Comparison of ENCODE assay signal across 33 mouse cellular contexts in the genomic region with DNA sequence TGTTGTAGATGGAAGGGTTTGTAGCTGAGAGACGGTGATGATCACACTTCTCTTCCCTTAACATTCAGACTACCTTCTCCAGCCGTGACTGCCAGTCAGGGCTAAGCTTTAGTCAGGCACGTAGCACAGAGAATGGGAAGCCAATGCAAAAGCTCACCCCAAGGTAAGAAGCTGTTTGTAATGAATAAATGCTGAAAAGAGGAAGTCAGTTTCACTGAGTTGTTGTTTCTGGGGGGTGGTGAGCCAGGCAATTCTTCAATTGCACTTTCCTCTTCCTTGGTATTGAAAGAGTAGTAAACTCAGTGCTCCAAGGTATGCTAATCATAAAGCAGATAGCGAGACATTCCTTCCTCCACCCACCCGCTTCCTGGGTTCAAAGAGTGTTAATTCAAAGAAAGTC.
DNase-seq lines count a peak whose midpoint lies in the region; ATAC-seq and TF ChIP-seq lines count a peak whose summit lies in the region.
"Had no signal": no experiment of that assay in that cellular context is flagged by ENCODE, and none has a peak within 500 bp of the region (broad histone marks: within the 10 kb centered on the region; RNA-seq: fewer than 3 reads in every experiment).

No protein-coding gene starts in this region.

- no peak for TF ChIP-seq CTCF in G1E (IDR thresholded peaks at IDR 0.05; ENCODE audit: low read depth, low read length)

- no peak for ATAC-seq in G1E (ENCODE audit: extremely low read depth, insufficient number of reproducible peaks, low FRiP score, poor library complexity, severe bottlenecking)
- peak; percentile 50; the same call in 1 of the 2 replicates for ATAC-seq in intestine, embryonic 15.5 days
- no peak for ATAC-seq in midbrain, embryonic 13.5 days
- ATAC-seq: forebrain, postnatal 0 days; inflammation-experienced regulatory T-cells, adult 6 months had no signal

- peaks cover 4% of the 10 kb centered on the region; the same call in 1 of the 2 replicates for H3K27me3 ChIP-seq in G1E (ENCODE audit: insufficient read depth, low read length)
- no peaks in the 10 kb centered on the region for H3K27me3 ChIP-seq in intestine, embryonic 15.5 days (replicated peaks)
- no peaks in the 10 kb centered on the region for H3K27me3 ChIP-seq in midbrain, embryonic 13.5 days
- H3K27me3 ChIP-seq: forebrain, embryonic 12.5 days; heart, embryonic 12.5 days; hindbrain, embryonic 15.5 days; limb, embryonic 15.5 days; stomach, embryonic 15.5 days had no signal

- no peaks in the 10 kb centered on the region for H3K36me3 ChIP-seq in G1E (replicated peaks)
- no peaks in the 10 kb centered on the region for H3K36me3 ChIP-seq in intestine, embryonic 15.5 days
- H3K36me3 ChIP-seq in midbrain, embryonic 13.5 days, result no peaks in the 10 kb centered on the region
- H3K36me3 ChIP-seq: forebrain, embryonic 12.5 days; heart, embryonic 12.5 days; hindbrain, embryonic 10.5 days; hindbrain, embryonic 15.5 days; limb, embryonic 10.5 days; limb, embryonic 15.5 days; stomach, embryonic 15.5 days had no signal

- no peak overlapping the region for H3K4me3 ChIP-seq in G1E (ENCODE audit: low read depth, low read length)
- H3K4me3 ChIP-seq in intestine, embryonic 15.5 days (replicated peaks), result no peak overlapping the region
- H3K4me3 ChIP-seq in midbrain, embryonic 13.5 days (replicated peaks), result no peak overlapping the region
- H3K4me3 ChIP-seq: erythroblast, embryonic 14.5 days; forebrain, embryonic 12.5 days; heart, adult 2 months; heart, embryonic 12.5 days; hindbrain, embryonic 10.5 days; hindbrain, embryonic 15.5 days; limb, embryonic 10.5 days; limb, embryonic 15.5 days; myocyte; stomach, embryonic 15.5 days had no signal

- no peak overlapping the region for H3K4me2 ChIP-seq in intestine, embryonic 15.5 days (replicated peaks)
- H3K4me2 ChIP-seq in midbrain, embryonic 13.5 days (replicated peaks), result no peak overlapping the region
- H3K4me2 ChIP-seq: forebrain, embryonic 12.5 days; heart, embryonic 12.5 days; hindbrain, embryonic 15.5 days; limb, embryonic 15.5 days; lung, embryonic 14.5 days; midbrain, embryonic 11.5 days; stomach, embryonic 15.5 days had no signal

- DNase-seq in G1E (ENCODE audit: low spot score) (peak; percentile 2), ZHBTc4 (ENCODE audit: low read depth, low spot score) (peak; percentile 80)
- no peak for DNase-seq in neural tube, embryonic 10.5 days (ENCODE audit: extremely low spot score, low spot score)
- DNase-seq in right cerebral cortex, postnatal 25 days, result no peak
- DNase-seq in gastrocnemius, adult 8-10 months (ENCODE audit: low spot score in 2 of 2), result no peak
- DNase-seq: adrenal gland, postnatal 14 days; B cell, adult 2 months; cerebellum, adult 11 months; cerebellum, adult 9-10 months; cerebellum, postnatal 36 days; forebrain, postnatal 0 days; gastrocnemius, postnatal 14 days; heart, adult 2 months; kidney, adult 8-10 months; lung, embryonic 14.5 days; lung, postnatal 14 days; right cerebral cortex, postnatal 14 days; thymus, postnatal 14 days had no signal

- no peak overlapping the region for H3K27ac ChIP-seq in intestine, embryonic 15.5 days
- H3K27ac ChIP-seq in midbrain, embryonic 13.5 days, result no peak overlapping the region
- H3K27ac ChIP-seq: forebrain, embryonic 12.5 days; heart, adult 2 months; hindbrain, embryonic 10.5 days; hindbrain, embryonic 15.5 days; kidney, postnatal 0 days; limb, embryonic 10.5 days; limb, embryonic 15.5 days; liver, embryonic 14.5 days; stomach, embryonic 15.5 days had no signal

- peaks cover 4% of the 10 kb centered on the region for H3K4me1 ChIP-seq in G1E (ENCODE audit: insufficient read depth, low read depth, low read length)
- no peaks in the 10 kb centered on the region for H3K4me1 ChIP-seq in intestine, embryonic 15.5 days (replicated peaks)
- no peaks in the 10 kb centered on the region for H3K4me1 ChIP-seq in midbrain, embryonic 13.5 days (replicated peaks)
- H3K4me1 ChIP-seq: forebrain, embryonic 12.5 days; hindbrain, embryonic 10.5 days; hindbrain, embryonic 15.5 days; limb, embryonic 10.5 days; limb, embryonic 15.5 days; stomach, embryonic 15.5 days had no signal

- H3K9ac ChIP-seq in intestine, embryonic 15.5 days, result no peak overlapping the region
- H3K9ac ChIP-seq in midbrain, embryonic 13.5 days (replicated peaks), result no peak overlapping the region
- H3K9ac ChIP-seq: forebrain, embryonic 12.5 days; forebrain, postnatal 0 days; heart, embryonic 12.5 days; hindbrain, embryonic 15.5 days; limb, embryonic 15.5 days; liver, embryonic 14.5 days; lung, embryonic 14.5 days; stomach, embryonic 15.5 days had no signal

- WGBS in intestine, embryonic 15.5 days, result 57% methylated on average over 5 of the region's 5 CpGs
- 86% methylated on average over 5 of the region's 5 CpGs for WGBS in midbrain, embryonic 13.5 days

- no peaks in the 10 kb centered on the region for H3K9me3 ChIP-seq in G1E (replicated peaks)
- H3K9me3 ChIP-seq in intestine, embryonic 15.5 days, result no peaks in the 10 kb centered on the region
- no peaks in the 10 kb centered on the region for H3K9me3 ChIP-seq in midbrain, embryonic 13.5 days
- H3K9me3 ChIP-seq: forebrain, embryonic 12.5 days; heart, embryonic 12.5 days; hindbrain, embryonic 10.5 days; hindbrain, embryonic 15.5 days; limb, embryonic 10.5 days; limb, embryonic 15.5 days; stomach, embryonic 15.5 days had no signal

Comparison
In these comparisons a context has a peak if more than half of its experiments do, and no peak if none do; other contexts are left out.
1. DNase-seq: peak in G1E (single experiment) and ZHBTc4 (single experiment); none in neural tube, embryonic 10.5 days (single experiment), right cerebral cortex, postnatal 25 days (single experiment) and gastrocnemius, adult 8-10 months (0 of 2).